Mouse (Mus musculus) lung, postnatal 0 days (tissue): ENCODE data around the gene Ldb1.

Experiments used
- CTCF ChIP-seq: IDR thresholded peaks from 2 replicates; pipeline ENCODE4 v1.5.1; 2016; ENCODE audit warnings: antibody characterized with exemption, mild to moderate bottlenecking
- EP300 ChIP-seq: IDR thresholded peaks from 2 replicates; pipeline ENCODE4 v1.6.1; 2016; ENCODE audit warnings: antibody characterized with exemption, mild to moderate bottlenecking, control low read depth

GRCm38 (mm10) chr19:46038851-46039260 lies 6.2 kb downstream of the Ldb1 start:
- TF ChIP-seq CTCF (no peak), EP300 (no peak)
